Mouse (Mus musculus) CD4-positive, CD25-positive, alpha-beta regulatory T cell (primary cell): ENCODE measurements around the gene Plvap. TPM values are rescaled to one million over a fixed set of nuclear protein-coding genes. Genes with fewer than 3 reads are reported as not detected.

Experiments
- polyA plus RNA-seq: library from polyadenylated mRNA; unstranded; fragments of 100-300 nt; shearing (Covaris generic); gene quantifications from one replicate; pipeline ENCODE4 v1.2.1, GENCODE M21; 2017

The Plvap gene
- polyA plus RNA-seq: 0.55 TPM

GRCm38 (mm10) chr8:71511644-71512043, at the start of gene Plvap:
Gene Plvap, minus strand, starts transcription at chr8:71511752.

GRCm38 (mm10) chr8:71558071-71558957, 46.8 kb upstream of the Plvap start, which contains the start of gene Tmem221:
Gene Tmem221, minus strand, starts transcription at chr8:71558871.

GRCm38 (mm10) chr8:71542632-71543343, 31.2 kb upstream of the Plvap start, which contains the start of gene Mvb12a:
Gene Mvb12a, plus strand, starts transcription at chr8:71542922.

GRCm38 (mm10) chr8:71537028-71537867, 25.7 kb upstream of the Plvap start, which contains the start of gene Bst2:
Gene Bst2, minus strand, starts transcription at chr8:71537456.

GRCm38 (mm10) chr8:71525226-71526050, 13.9 kb upstream of the Plvap start, which contains the start of gene Ccdc194:
Gene Ccdc194, minus strand, starts transcription at chr8:71525711.

GRCm38 (mm10) chr8:71487691-71488445, 23.7 kb downstream of the Plvap start, which contains the start of gene Gtpbp3:
Gene Gtpbp3, plus strand, starts transcription at chr8:71488103.

GRCm38 (mm10) chr8:71485142-71486135, 26.1 kb downstream of the Plvap start, which contains the start of gene Ano8:
Gene Ano8, minus strand, starts transcription at chr8:71485963.

GRCm38 (mm10) chr8:71468916-71469315, 42.6 kb downstream of the Plvap start, which contains the start of gene Dda1:
Gene Dda1, plus strand, starts transcription at chr8:71469199.

GRCm38 (mm10) chr8:71464513-71465500, 46.7 kb downstream of the Plvap start, which contains the start of gene Mrpl34:
Gene Mrpl34, plus strand, starts transcription at chr8:71464959.

GRCm38 (mm10) chr8:71463188-71464033, 48.1 kb downstream of the Plvap start, which contains the start of gene Abhd8:
Gene Abhd8, minus strand, starts transcription at chr8:71463655.

Other genes starting within 250 kb of the Plvap start
- 63.8 TPM for gene Myo9b, start 239.0 kb downstream of the Plvap start, polyA plus RNA-seq
- 36.5 TPM for gene Haus8, start 238.8 kb downstream of the Plvap start, polyA plus RNA-seq
- gene Use1, start 144.9 kb downstream of the Plvap start, polyA plus RNA-seq: 143 TPM
- gene Ocel1, start 140.5 kb downstream of the Plvap start, polyA plus RNA-seq: 19.0 TPM
- 8.1 TPM for gene Nr2f6, start 129.8 kb downstream of the Plvap start, polyA plus RNA-seq
- 0.26 TPM for gene Ushbp1, start 116.0 kb downstream of the Plvap start, polyA plus RNA-seq
- 116 TPM for gene Babam1, start 114.9 kb downstream of the Plvap start, polyA plus RNA-seq
- 1.4 TPM for gene Ankle1, start 105.7 kb downstream of the Plvap start, polyA plus RNA-seq
- 156 TPM for gene Abhd8, start 48.1 kb downstream of the Plvap start, polyA plus RNA-seq
- gene Mrpl34, start 46.8 kb downstream of the Plvap start, polyA plus RNA-seq: 72.6 TPM
- gene Dda1, start 42.6 kb downstream of the Plvap start, polyA plus RNA-seq: 106 TPM
- gene Ano8, start 25.8 kb downstream of the Plvap start, polyA plus RNA-seq: 16.2 TPM
- 10.7 TPM for gene Gtpbp3, start 23.6 kb downstream of the Plvap start, polyA plus RNA-seq
- 0.19 TPM for gene Ccdc194, start 14.0 kb upstream of the Plvap start, polyA plus RNA-seq
- 116 TPM for gene Bst2, start 25.7 kb upstream of the Plvap start, polyA plus RNA-seq
- 96.2 TPM for gene Mvb12a, start 31.2 kb upstream of the Plvap start, polyA plus RNA-seq
- gene Tmem221, start 47.1 kb upstream of the Plvap start, polyA plus RNA-seq: 2.2 TPM
- gene Nxnl1, start 54.8 kb upstream of the Plvap start, polyA plus RNA-seq: 0.25 TPM
- gene Slc27a1, start 57.1 kb upstream of the Plvap start, polyA plus RNA-seq: 15.6 TPM
- gene Pgls, start 80.4 kb upstream of the Plvap start, polyA plus RNA-seq: 115 TPM
- gene Fam129c, start 85.9 kb upstream of the Plvap start, polyA plus RNA-seq: 13.0 TPM
- gene Colgalt1, start 99.2 kb upstream of the Plvap start, polyA plus RNA-seq: 51.1 TPM
- gene Unc13a, start 160.0 kb upstream of the Plvap start, polyA plus RNA-seq: 0.63 TPM
- gene Jak3, start 164.5 kb upstream of the Plvap start, polyA plus RNA-seq: 166 TPM
- 47.0 TPM for gene Insl3, start 177.5 kb upstream of the Plvap start, polyA plus RNA-seq
- gene B3gnt3, start 190.0 kb upstream of the Plvap start, polyA plus RNA-seq: 6.1 TPM
- 249 TPM for gene Fcho1, start 214.0 kb upstream of the Plvap start, polyA plus RNA-seq